26 mouse cellular contexts compared by ENCODE assay signal in genomic region chr1:161345111-161345510, GRCm38 (mm10). TPM values are rescaled to one million over a fixed set of nuclear protein-coding genes. Genes with fewer than 3 reads are reported as not detected.
A peak's percentile ranks its signal among the peaks of the same experiment; 100 is the strongest.
DNase-seq lines count a peak whose midpoint lies in the region; ATAC-seq and TF ChIP-seq lines count a peak whose summit lies in the region.
"Had no signal": no experiment of that assay in that cellular context is flagged by ENCODE, and none has a peak within 500 bp of the region (broad histone marks: within the 10 kb centered on the region; RNA-seq: fewer than 3 reads in every experiment).

No protein-coding gene starts in this region.

- no peaks in the 10 kb centered on the region for H3K36me3 ChIP-seq in hindbrain, postnatal 0 days (ENCODE audit: insufficient read depth, low read length)
- no peaks in the 10 kb centered on the region for H3K36me3 ChIP-seq in hindbrain, embryonic 13.5 days
- H3K36me3 ChIP-seq: embryonic facial prominence, embryonic 12.5 days; forebrain, embryonic 15.5 days; G1E; heart, embryonic 12.5 days; intestine, embryonic 15.5 days had no signal

- no peak for TF ChIP-seq POLR2A in brain, embryonic 14.5 days (IDR thresholded peaks at IDR 0.05; ENCODE audit: borderline replicate concordance, extremely low read depth, insufficient read depth, insufficient read length, poor library complexity, severe bottlenecking)

- ATAC-seq in hindbrain, postnatal 0 days, result no peak
- ATAC-seq in hindbrain, embryonic 13.5 days (ENCODE audit: low FRiP score), result no peak
- ATAC-seq: CD4-positive, CD25-positive, alpha-beta regulatory T cell, adult 4 months; forebrain, embryonic 15.5 days; intestine, embryonic 15.5 days had no signal

- peak; percentile 3 for DNase-seq in heart, adult 8-10 months (ENCODE audit: low spot score)
- no peak for DNase-seq in heart, adult 9 months (ENCODE audit: low spot score in 2 of 2)
- peak; percentile 3 for DNase-seq in hindbrain, postnatal 0 days (ENCODE audit: low spot score)
- DNase-seq in 416B (ENCODE audit: low read depth), result peak; percentile 7
- peak; percentile 36 for DNase-seq in brain, embryonic 14.5 days (ENCODE audit: low read depth)
- DNase-seq in spleen, adult 12 weeks (ENCODE audit: low spot score), result no peak
- no peak for DNase-seq in layer of hippocampus, adult 8-10 months (ENCODE audit: low spot score in 2 of 2)
- DNase-seq: adrenal gland, adult 8-10 months; adrenal gland, postnatal 36 days; B cell, adult 2 months; cerebellum, adult 11 months; cerebellum, adult 8-10 months; cerebellum, postnatal 14 days; embryo, embryonic 11 days; gastrocnemius, postnatal 10 days; heart, adult 18-20 months; heart, postnatal 4 days had no signal

- H3K9me3 ChIP-seq in hindbrain, postnatal 0 days (ENCODE audit: low read length), result no peaks in the 10 kb centered on the region
- no peaks in the 10 kb centered on the region for H3K9me3 ChIP-seq in hindbrain, embryonic 13.5 days
- H3K9me3 ChIP-seq: embryonic facial prominence, embryonic 12.5 days; forebrain, embryonic 15.5 days; G1E; heart, embryonic 12.5 days; intestine, embryonic 15.5 days had no signal

- H3K4me1 ChIP-seq in hindbrain, postnatal 0 days (ENCODE audit: insufficient read depth, low read length), result no peaks in the 10 kb centered on the region
- H3K4me1 ChIP-seq in hindbrain, embryonic 13.5 days (replicated peaks), result peaks cover 3% of the 10 kb centered on the region; the same call in 1 of the 2 replicates
- H3K4me1 ChIP-seq: embryonic facial prominence, embryonic 12.5 days; forebrain, embryonic 15.5 days; heart, embryonic 12.5 days; intestine, embryonic 15.5 days had no signal

- no peak overlapping the region for H3K4me2 ChIP-seq in hindbrain, postnatal 0 days (ENCODE audit: low read depth, low read length)
- no peak overlapping the region for H3K4me2 ChIP-seq in hindbrain, embryonic 13.5 days
- H3K4me2 ChIP-seq: embryonic facial prominence, embryonic 12.5 days; forebrain, embryonic 15.5 days; heart, embryonic 12.5 days; intestine, embryonic 15.5 days had no signal

- H3K27me3 ChIP-seq in hindbrain, postnatal 0 days (ENCODE audit: insufficient read depth, low read length), result no peaks in the 10 kb centered on the region
- no peaks in the 10 kb centered on the region for H3K27me3 ChIP-seq in hindbrain, embryonic 13.5 days
- H3K27me3 ChIP-seq: embryonic facial prominence, embryonic 12.5 days; forebrain, embryonic 15.5 days; heart, embryonic 12.5 days; intestine, embryonic 15.5 days had no signal

- no peak for TF ChIP-seq CTCF in hindbrain, postnatal 0 days (IDR thresholded peaks at IDR 0.05; ENCODE audit: low read depth)
- TF ChIP-seq CTCF in brain, embryonic 14.5 days (IDR thresholded peaks at IDR 0.05; ENCODE audit: borderline replicate concordance, extremely low read depth, insufficient read depth, insufficient read length), result no peak

- 42% methylated on average over 2 of the region's 2 CpGs for WGBS in hindbrain, postnatal 0 days
- WGBS in hindbrain, embryonic 13.5 days, result 48% methylated on average over 2 of the region's 2 CpGs

- H3K9ac ChIP-seq in hindbrain, postnatal 0 days (replicated peaks; ENCODE audit: low read length), result no peak overlapping the region
- H3K9ac ChIP-seq in hindbrain, embryonic 13.5 days, result no peak overlapping the region
- H3K9ac ChIP-seq: embryonic facial prominence, embryonic 12.5 days; forebrain, embryonic 15.5 days; heart, embryonic 12.5 days; intestine, embryonic 15.5 days had no signal

- H3K27ac ChIP-seq in hindbrain, postnatal 0 days, result no peak overlapping the region
- no peak overlapping the region for H3K27ac ChIP-seq in hindbrain, embryonic 13.5 days
- H3K27ac ChIP-seq: embryonic facial prominence, embryonic 12.5 days; forebrain, embryonic 15.5 days; intestine, embryonic 15.5 days had no signal

- no peak overlapping the region for H3K4me3 ChIP-seq in hindbrain, postnatal 0 days (ENCODE audit: low read length)
- no peak overlapping the region for H3K4me3 ChIP-seq in hindbrain, embryonic 13.5 days
- H3K4me3 ChIP-seq: embryonic facial prominence, embryonic 12.5 days; forebrain, embryonic 15.5 days; heart, embryonic 12.5 days; intestine, embryonic 15.5 days had no signal

RNA-seq across cellular contexts. Expression of gene Tnfsf4, which starts 50.1 kb away (rescaled TPM):
- total RNA-seq in heart, adult 8-10 months (2022), result not detected
- not detected in 2 replicates for total RNA-seq in hindbrain, postnatal 0 days (2014; rRNA removed)
- polyA plus RNA-seq in hindbrain, postnatal 0 days (2015; fragmentation: Nextera tagmentation; extraction: Ambion mirVana), result not detected in 2 replicates
- not detected in 2 replicates for polyA plus RNA-seq in hindbrain, embryonic 13.5 days (2015; fragmentation: Nextera tagmentation; extraction: Ambion mirVana)
- polyA plus RNA-seq in brain, embryonic 14.5 days (2012; rRNA removed), result 0.04 TPM in 1 of 2 replicates, not detected in the other
- total RNA-seq in layer of hippocampus, adult 8-10 months (2022), result not detected
- total RNA-seq: adrenal gland, adult 8-10 months; adrenal gland, postnatal 36 days; gastrocnemius, postnatal 10 days; gastrocnemius, postnatal 4 days; heart, adult 18-20 months had no signal
- polyA plus RNA-seq: embryonic facial prominence, embryonic 12.5 days; forebrain, embryonic 15.5 days; frontal cortex, adult 2 months; G1E; heart, embryonic 12.5 days; intestine, embryonic 15.5 days had no signal

Comparison
In these comparisons a context has a peak if more than half of its experiments do, and no peak if none do; other contexts are left out.
1. DNase-seq: peak in heart, adult 8-10 months (single experiment), hindbrain, postnatal 0 days (single experiment), 416B (single experiment) and brain, embryonic 14.5 days (single experiment); none in heart, adult 9 months (0 of 2), spleen, adult 12 weeks (single experiment) and layer of hippocampus, adult 8-10 months (0 of 2).